34 mouse cellular contexts compared by ENCODE assay signal in the genomic region with DNA sequence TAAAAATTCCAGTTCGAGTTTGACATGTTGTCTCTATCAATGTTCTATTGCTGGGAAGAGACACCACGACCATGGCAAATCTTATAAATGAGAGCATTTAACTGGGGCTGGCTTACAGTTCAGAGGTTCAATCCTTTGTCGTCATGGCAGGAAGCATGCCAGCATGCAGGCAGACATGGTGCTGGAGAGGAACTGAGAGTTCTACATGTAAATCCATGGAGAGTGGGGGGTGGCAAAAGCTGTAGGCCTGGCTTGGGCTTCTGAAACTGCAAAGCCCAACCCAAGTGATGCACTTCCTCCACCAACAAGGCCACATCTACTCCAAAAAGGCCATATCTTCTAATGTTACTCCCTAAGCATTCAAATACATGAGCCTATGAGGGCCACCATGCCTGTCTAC. TPM values are rescaled to one million over a fixed set of nuclear protein-coding genes. Genes with fewer than 3 reads are reported as not detected.
"Had no signal": no experiment of that assay in that cellular context is flagged by ENCODE, and none has a peak within 500 bp of the region (broad histone marks: within the 10 kb centered on the region; RNA-seq: fewer than 3 reads in every experiment).

No protein-coding gene starts in this region.

- ATAC-seq: hindbrain, embryonic 16.5 days; hindbrain, postnatal 0 days; inflammation-experienced regulatory T-cells, adult 6 months; intestine, embryonic 15.5 days; intestine, embryonic 16.5 days; intestine, postnatal 0 days had no signal

- H3K36me3 ChIP-seq: heart, embryonic 13.5 days; heart, embryonic 15.5 days; hindbrain, embryonic 10.5 days; hindbrain, embryonic 12.5 days; hindbrain, embryonic 13.5 days; hindbrain, embryonic 15.5 days; intestine, embryonic 15.5 days; kidney, embryonic 15.5 days had no signal

- H3K27me3 ChIP-seq: heart, embryonic 13.5 days; heart, embryonic 15.5 days; hindbrain, embryonic 12.5 days; hindbrain, embryonic 13.5 days; hindbrain, embryonic 15.5 days; intestine, embryonic 15.5 days; kidney, embryonic 15.5 days had no signal

- H3K27ac ChIP-seq: heart, embryonic 13.5 days; heart, embryonic 15.5 days; hindbrain, embryonic 10.5 days; hindbrain, embryonic 12.5 days; hindbrain, embryonic 13.5 days; hindbrain, embryonic 14.5 days; hindbrain, embryonic 15.5 days; hindbrain, postnatal 0 days; intestine, embryonic 15.5 days; kidney, embryonic 15.5 days; kidney, postnatal 0 days; layer of hippocampus, adult 2 months; left cerebral cortex, adult 2 months had no signal

- H3K4me3 ChIP-seq: heart, embryonic 13.5 days; heart, embryonic 15.5 days; hindbrain, embryonic 10.5 days; hindbrain, embryonic 12.5 days; hindbrain, embryonic 13.5 days; hindbrain, embryonic 15.5 days; intestine, embryonic 15.5 days; kidney, embryonic 15.5 days; layer of hippocampus, adult 2 months; left cerebral cortex, adult 2 months had no signal

- DNase-seq: heart, postnatal 10 days; heart, postnatal 14 days; heart, postnatal 36 days; heart, postnatal 4 days; kidney, adult 11 months; kidney, adult 18-20 months; kidney, adult 2 months; kidney, adult 8-10 months; kidney, adult 9 months; kidney, postnatal 10 days; kidney, postnatal 14 days; kidney, postnatal 25 days; kidney, postnatal 36 days; kidney, postnatal 4 days; layer of hippocampus, adult 9-11 months; layer of hippocampus, postnatal 36 days had no signal

- H3K9ac ChIP-seq: heart, embryonic 13.5 days; heart, embryonic 15.5 days; hindbrain, embryonic 12.5 days; hindbrain, embryonic 13.5 days; hindbrain, embryonic 14.5 days; hindbrain, embryonic 15.5 days; intestine, embryonic 15.5 days; kidney, embryonic 15.5 days had no signal

- H3K4me1 ChIP-seq: heart, embryonic 13.5 days; heart, embryonic 15.5 days; hindbrain, embryonic 10.5 days; hindbrain, embryonic 12.5 days; hindbrain, embryonic 13.5 days; hindbrain, embryonic 15.5 days; intestine, embryonic 15.5 days; kidney, embryonic 15.5 days had no signal

- H3K4me2 ChIP-seq: heart, embryonic 13.5 days; heart, embryonic 15.5 days; hindbrain, embryonic 12.5 days; hindbrain, embryonic 13.5 days; hindbrain, embryonic 14.5 days; hindbrain, embryonic 15.5 days; intestine, embryonic 15.5 days; kidney, embryonic 15.5 days had no signal

- H3K9me3 ChIP-seq: heart, embryonic 13.5 days; heart, embryonic 15.5 days; hindbrain, embryonic 10.5 days; hindbrain, embryonic 12.5 days; hindbrain, embryonic 13.5 days; hindbrain, embryonic 15.5 days; intestine, embryonic 15.5 days; kidney, embryonic 15.5 days had no signal

RNA-seq across cellular contexts. Expression of gene Agbl2, which starts 38.4 kb away (rescaled TPM):
- total RNA-seq: hematopoietic stem cell, adult 5-6 weeks had no signal
- polyA plus RNA-seq: inflammation-experienced regulatory T-cells, adult 6 months had no signal
